29 mouse cellular contexts compared by ENCODE assay signal in the genomic region with DNA sequence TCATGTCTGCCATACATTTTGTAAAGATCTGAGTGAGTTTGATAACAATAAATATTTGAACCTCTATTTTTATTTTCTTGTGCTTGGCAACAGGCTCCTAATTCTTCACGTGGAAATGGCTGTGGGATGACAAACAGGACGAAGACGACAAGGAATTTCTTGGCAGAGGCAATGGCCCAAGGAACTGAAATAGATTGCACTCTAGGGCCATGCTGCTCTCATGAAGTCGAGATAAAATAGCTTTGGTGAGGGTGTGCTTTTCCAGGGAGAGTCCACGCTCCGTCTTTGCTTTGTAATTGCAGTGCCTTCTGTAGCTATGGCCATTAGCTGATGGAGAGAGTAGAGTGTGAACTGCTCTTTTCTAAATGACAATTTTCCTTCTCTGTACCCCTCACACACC. TPM values are rescaled to one million over a fixed set of nuclear protein-coding genes. Genes with fewer than 3 reads are reported as not detected.
A peak's percentile ranks its signal among the peaks of the same experiment; 100 is the strongest.
DNase-seq lines count a peak whose midpoint lies in the region; ATAC-seq and TF ChIP-seq lines count a peak whose summit lies in the region.
"Had no signal": no experiment of that assay in that cellular context is flagged by ENCODE, and none has a peak within 500 bp of the region (broad histone marks: within the 10 kb centered on the region; RNA-seq: fewer than 3 reads in every experiment).

No protein-coding gene starts in this region.

- TF ChIP-seq POLR2A in heart, adult 2 months (IDR thresholded peaks at IDR 0.05; ENCODE audit: insufficient read depth, low read depth, low read length): no peak

- ATAC-seq in heart, postnatal 0 days (ENCODE audit: insufficient read depth, low read depth): peak; percentile 64
- ATAC-seq in heart, embryonic 12.5 days (ENCODE audit: insufficient number of reproducible peaks, low FRiP score): no peak
- ATAC-seq: activated CD4-positive, CD25-positive, alpha-beta regulatory T cell, adult 4 months; CD4-positive, CD25-positive, alpha-beta regulatory T cell, adult 4 months; forebrain, embryonic 13.5 days; Patski had no signal

- H3K4me1 ChIP-seq in heart, adult 2 months (ENCODE audit: control insufficient read depth, insufficient read depth, low read length): no peaks in the 10 kb centered on the region
- H3K4me1 ChIP-seq in heart, postnatal 0 days (ENCODE audit: control insufficient read depth, insufficient read depth): peaks cover 10% of the 10 kb centered on the region; the same call in 1 of the 2 replicates
- H3K4me1 ChIP-seq in heart, embryonic 12.5 days (replicated peaks): peaks cover 6% of the 10 kb centered on the region; the same call in 1 of the 2 replicates
- H3K4me1 ChIP-seq: embryonic facial prominence, embryonic 10.5 days; embryonic facial prominence, embryonic 12.5 days; forebrain, embryonic 13.5 days had no signal

- H3K9me3 ChIP-seq in heart, postnatal 0 days (replicated peaks; ENCODE audit: control insufficient read depth, low read length): no peaks in the 10 kb centered on the region
- H3K9me3 ChIP-seq in heart, embryonic 12.5 days (replicated peaks): no peaks in the 10 kb centered on the region
- H3K9me3 ChIP-seq: embryonic facial prominence, embryonic 10.5 days; embryonic facial prominence, embryonic 12.5 days; forebrain, embryonic 13.5 days; G1E had no signal

- H3K27ac ChIP-seq in heart, adult 2 months: peak overlapping the region; percentile 15
- peak overlapping the region; percentile 47; the same call in 1 of the 2 replicates for H3K27ac ChIP-seq in heart, postnatal 0 days (ENCODE audit: low read depth)
- H3K27ac ChIP-seq in heart, embryonic 12.5 days (ENCODE audit: poor library complexity, severe bottlenecking): no peak overlapping the region
- H3K27ac ChIP-seq: embryonic facial prominence, embryonic 10.5 days; embryonic facial prominence, embryonic 12.5 days; forebrain, embryonic 13.5 days had no signal

- intact Hi-C loops in heart, postnatal 25 days (cut with DNase I): no loop called here
- intact Hi-C loops in heart, adult 2 months (cut with DNase I): no loop called here
- intact Hi-C loops in heart, postnatal 14 days (cut with DNase I): no loop called here

- no peaks in the 10 kb centered on the region for H3K79me2 ChIP-seq in heart, adult 2 months (replicated peaks; ENCODE audit: control insufficient read depth, insufficient read depth, low read length)

- peak; percentile 93 for DNase-seq in heart, adult 11 months
- no peak for DNase-seq in heart, postnatal 25 days (ENCODE audit: low spot score)
- DNase-seq in heart, adult 2 months: peak in 1 of 2 experiments; percentile 39
- no peak for DNase-seq in heart, postnatal 14 days
- DNase-seq in heart, postnatal 0 days (ENCODE audit: low spot score): peak; percentile 28
- peak; percentile 17 for DNase-seq in heart, postnatal 4 days
- DNase-seq in heart, adult 8-10 months (ENCODE audit: low spot score): no peak
- DNase-seq: adrenal gland, adult 8-10 months; adrenal gland, postnatal 14 days; adrenal gland, postnatal 36 days; B cell, adult 2 months; cerebellum, adult 11-12 months; cerebellum, adult 2 months; cerebellum, adult 9-10 months; cerebellum, postnatal 10 days; cerebellum, postnatal 25 days had no signal

- peaks cover 3% of the 10 kb centered on the region for H3K36me3 ChIP-seq in heart, adult 2 months (ENCODE audit: control insufficient read depth, insufficient read depth, low read length)
- H3K36me3 ChIP-seq in heart, postnatal 0 days (replicated peaks; ENCODE audit: control insufficient read depth, insufficient read depth, low read length): no peaks in the 10 kb centered on the region
- no peaks in the 10 kb centered on the region for H3K36me3 ChIP-seq in heart, embryonic 12.5 days
- H3K36me3 ChIP-seq: embryonic facial prominence, embryonic 10.5 days; embryonic facial prominence, embryonic 12.5 days; G1E had no signal

- no peaks in the 10 kb centered on the region for H3K27me3 ChIP-seq in heart, adult 2 months (ENCODE audit: control insufficient read depth, insufficient read depth, low read length)
- no peaks in the 10 kb centered on the region for H3K27me3 ChIP-seq in heart, postnatal 0 days (ENCODE audit: control insufficient read depth, insufficient read depth, low read length)
- H3K27me3 ChIP-seq in heart, embryonic 12.5 days (replicated peaks): no peaks in the 10 kb centered on the region
- H3K27me3 ChIP-seq: CH12.LX; embryonic facial prominence, embryonic 12.5 days; forebrain, embryonic 13.5 days; Patski had no signal

- H3K4me2 ChIP-seq in heart, postnatal 0 days (ENCODE audit: low read depth, low read length): no peak overlapping the region
- H3K4me2 ChIP-seq in heart, embryonic 12.5 days: no peak overlapping the region
- H3K4me2 ChIP-seq: embryonic facial prominence, embryonic 12.5 days; forebrain, embryonic 13.5 days had no signal

- 16% methylated on average over 6 of the region's 6 CpGs for WGBS in heart, adult 2 months
- WGBS in heart, postnatal 0 days: 18% methylated on average over 6 of the region's 6 CpGs
- WGBS in heart, embryonic 12.5 days: 50% methylated on average over 6 of the region's 6 CpGs

- H3K9ac ChIP-seq in heart, adult 2 months (ENCODE audit: low read depth, low read length): no peak overlapping the region
- H3K9ac ChIP-seq in heart, postnatal 0 days (replicated peaks; ENCODE audit: low read depth, low read length): no peak overlapping the region
- H3K9ac ChIP-seq in heart, embryonic 12.5 days: no peak overlapping the region
- H3K9ac ChIP-seq: embryonic facial prominence, embryonic 12.5 days; forebrain, embryonic 13.5 days had no signal

- no peak for TF ChIP-seq CTCF in heart, adult 2 months (IDR thresholded peaks at IDR 0.05)
- no peak for TF ChIP-seq CTCF in heart, postnatal 0 days (IDR thresholded peaks at IDR 0.05; ENCODE audit: low read depth)

- H3K4me3 ChIP-seq in heart, adult 2 months: no peak overlapping the region
- H3K4me3 ChIP-seq in heart, postnatal 0 days (ENCODE audit: low read depth, low read length): no peak overlapping the region
- H3K4me3 ChIP-seq in heart, embryonic 12.5 days: no peak overlapping the region
- H3K4me3 ChIP-seq: embryonic facial prominence, embryonic 10.5 days; embryonic facial prominence, embryonic 12.5 days; forebrain, embryonic 13.5 days had no signal

- TF ChIP-seq EP300 in heart, adult 2 months (IDR thresholded peaks at IDR 0.05; ENCODE audit: insufficient read depth, low read depth, low read length): 0 out of 2 replicates have a peak, but pooled peaks have one; percentile 43
- no peak for TF ChIP-seq EP300 in heart, postnatal 0 days (IDR thresholded peaks at IDR 0.05; ENCODE audit: low read depth)

RNA-seq across cellular contexts. Expression of a gene that starts 50.9 kb away (rescaled TPM):
- not detected for total RNA-seq in heart, postnatal 25 days (2021)
- not detected for total RNA-seq in heart, adult 2 months (2021)
- polyA plus RNA-seq in heart, adult 2 months (2012; rRNA removed): 0.43 TPM in 1 of 2 replicates, not detected in the other
- total RNA-seq in heart, postnatal 14 days (2021): not detected
- total RNA-seq in heart, postnatal 0 days (2014; rRNA removed; ENCODE audit: low replicate concordance): not detected in 2 replicates
- not detected in 2 replicates for polyA plus RNA-seq in heart, postnatal 0 days (2015; fragmentation: Nextera tagmentation; extraction: Ambion mirVana)
- polyA plus RNA-seq in heart, embryonic 12.5 days (2016; fragmentation: Nextera tagmentation; extraction: Ambion mirVana): not detected in 2 replicates
- not detected for total RNA-seq in heart, postnatal 4 days (2021)
- not detected for total RNA-seq in heart, adult 8-10 months (2022)
- total RNA-seq: adrenal gland, adult 18-20 months; adrenal gland, postnatal 36 days; G1E had no signal
- polyA plus RNA-seq: activated CD4-positive, CD25-positive, alpha-beta regulatory T cell, adult 4 months; CD4-positive, CD25-positive, alpha-beta regulatory T cell, adult 4 months; cerebellum, adult 2 months; cortical plate, adult 2 months; embryonic facial prominence, embryonic 10.5 days; embryonic facial prominence, embryonic 12.5 days; embryonic facial prominence, embryonic 14.5 days; forebrain, embryonic 11.5 days; forebrain, embryonic 13.5 days; G1E; Patski had no signal

Comparison
In these comparisons a context has a peak if more than half of its experiments do, and no peak if none do; other contexts are left out.
1. DNase-seq: peak in heart, adult 11 months (single experiment), heart, postnatal 0 days (single experiment) and heart, postnatal 4 days (single experiment); none in heart, postnatal 25 days (single experiment), heart, postnatal 14 days (0 of 2) and heart, adult 8-10 months (single experiment).